Mouse (Mus musculus): ENCODE measurements around the gene Bfsp1.

- TF ChIP-seq CTCF (IDR thresholded peaks at IDR 0.05; ENCODE audit: insufficient read depth, low read length) (no peak), POLR2A (IDR thresholded peaks at IDR 0.05; ENCODE audit: borderline replicate concordance, extremely low read depth, low read depth, low read length) (no peak)
These were observed 19.8 kb upstream of the Bfsp1 start for GRCm38 (mm10) chr2:143882606-143883288.

All from lung, adult 2 months (tissue).